Mouse (Mus musculus): Measurements from ENCODE around the gene Pkig. TPM values are rescaled to one million over a fixed set of nuclear protein-coding genes. Genes with fewer than 3 reads are reported as not detected.

Pkig gene
- polyA plus RNA-seq, 1 experiment from 2014 or later: 119 TPM

Other genes starting within 250 kb of the Pkig start
- 85.4 and 87.3 TPM in 2 replicates for gene Oser1, start 233.7 kb upstream of the Pkig start, polyA plus RNA-seq (2016; fragmentation: Nextera tagmentation; extraction: Ambion mirVana)
- gene Gdap1l1, start 219.9 kb upstream of the Pkig start, polyA plus RNA-seq (2016; fragmentation: Nextera tagmentation; extraction: Ambion mirVana): 7.5 and 10.4 TPM in 2 replicates
- gene Fitm2, start 185.8 kb upstream of the Pkig start, polyA plus RNA-seq (2016; fragmentation: Nextera tagmentation; extraction: Ambion mirVana): 10.7 and 11.0 TPM in 2 replicates
- gene R3hdml, start 166.1 kb upstream of the Pkig start, polyA plus RNA-seq (2016; fragmentation: Nextera tagmentation; extraction: Ambion mirVana): not detected in 2 replicates
- not detected in 2 replicates for gene Hnf4a, start 151.6 kb upstream of the Pkig start, polyA plus RNA-seq (2016; fragmentation: Nextera tagmentation; extraction: Ambion mirVana)
- 45.1 and 47.6 TPM in 2 replicates for gene Ttpal, start 56.1 kb upstream of the Pkig start, polyA plus RNA-seq (2016; fragmentation: Nextera tagmentation; extraction: Ambion mirVana)
- gene Serinc3, start 13.3 kb upstream of the Pkig start, polyA plus RNA-seq (2016; fragmentation: Nextera tagmentation; extraction: Ambion mirVana): 26.1 and 27.0 TPM in 2 replicates
- 6.9 and 8.6 TPM in 2 replicates for gene Ada, start 91.9 kb downstream of the Pkig start, polyA plus RNA-seq (2016; fragmentation: Nextera tagmentation; extraction: Ambion mirVana)
- 0.17 and 0.22 TPM in 2 replicates for gene Ccn5, start 162.5 kb downstream of the Pkig start, polyA plus RNA-seq (2016; fragmentation: Nextera tagmentation; extraction: Ambion mirVana)
- gene Kcnk15, start 195.3 kb downstream of the Pkig start, polyA plus RNA-seq (2016; fragmentation: Nextera tagmentation; extraction: Ambion mirVana): not detected in 2 replicates